Mouse (Mus musculus) kidney, adult 8-10 months (tissue): ENCODE data around the gene Snip1.

Experiments used
- DNase-seq, 2 experiments: peaks; one replicate each; pipeline ENCODE4 v3.0.0; 2022

Gene Snip1

GRCm38 (mm10) chr4:125066490-125067370 is at the start of gene Snip1:
Gene Snip1, plus strand, starts transcription at chr4:125066672.
- peak; percentile 94 to 96 for DNase-seq

- DNase-seq = no peak
These were observed 49.0 kb upstream of the Snip1 start for GRCm38 (mm10) chr4:125017431-125017830.

- no peak for DNase-seq
These were observed 45.5 kb upstream of the Snip1 start for GRCm38 (mm10) chr4:125020780-125021538.

GRCm38 (mm10) chr4:125029891-125030614 is 36.4 kb upstream of the Snip1 start:
- DNase-seq = peak; percentile 93 to 96

DNA sequence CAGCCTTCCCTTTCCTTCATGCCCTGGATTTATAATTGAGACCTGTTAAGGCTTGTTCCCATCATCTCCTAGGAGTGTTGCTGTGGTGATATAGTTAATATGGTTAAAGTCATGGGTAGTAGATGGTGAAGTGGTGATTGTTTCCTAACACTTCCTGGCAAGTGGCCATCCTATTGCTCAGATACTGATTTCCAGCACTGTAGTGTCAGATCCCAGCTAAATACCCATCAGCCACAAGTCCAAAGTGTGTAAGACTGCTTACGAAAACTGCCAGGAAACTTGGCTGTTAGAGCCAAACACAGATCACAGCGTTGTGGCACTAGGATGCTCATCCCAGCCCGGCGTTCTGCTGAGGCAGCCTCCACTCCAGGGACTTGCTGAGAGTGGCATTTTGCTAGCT is 32.1 kb upstream of the Snip1 start:
- no peak for DNase-seq

GRCm38 (mm10) chr4:125044454-125044853 is 22.0 kb upstream of the Snip1 start:
- no peak for DNase-seq

GRCm38 (mm10) chr4:125055385-125055784 is 11.1 kb upstream of the Snip1 start:
- no peak for DNase-seq

GRCm38 (mm10) chr4:125056476-125056875 is 10.0 kb upstream of the Snip1 start:
- DNase-seq = no peak

DNA sequence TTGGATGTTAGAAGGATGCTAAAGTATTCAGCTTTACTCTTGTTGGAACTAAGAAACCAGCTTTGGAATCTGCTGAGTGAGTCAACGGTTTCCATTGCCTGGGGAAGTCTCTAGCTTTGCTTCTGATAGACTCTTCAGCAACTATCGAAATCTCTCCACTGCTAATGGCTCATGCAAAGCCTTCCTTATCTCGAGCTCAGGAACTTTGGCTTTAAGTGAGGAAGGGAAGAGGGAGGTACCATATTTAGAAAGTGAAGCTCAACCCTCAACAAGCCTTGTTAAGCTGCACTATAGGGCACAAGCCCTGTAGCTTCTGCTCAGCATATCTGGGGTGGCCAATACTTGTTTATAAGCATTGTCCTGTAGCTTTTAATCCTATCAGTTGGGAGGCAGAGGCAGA is 9.2 kb upstream of the Snip1 start:
- no peak for DNase-seq

- no peak for DNase-seq
These were observed 8.4 kb upstream of the Snip1 start for GRCm38 (mm10) chr4:125058033-125058432.

- peak in 1 of 2 experiments; percentile 61 for DNase-seq
These were observed 7.4 kb upstream of the Snip1 start for GRCm38 (mm10) chr4:125059025-125059424.

DNA sequence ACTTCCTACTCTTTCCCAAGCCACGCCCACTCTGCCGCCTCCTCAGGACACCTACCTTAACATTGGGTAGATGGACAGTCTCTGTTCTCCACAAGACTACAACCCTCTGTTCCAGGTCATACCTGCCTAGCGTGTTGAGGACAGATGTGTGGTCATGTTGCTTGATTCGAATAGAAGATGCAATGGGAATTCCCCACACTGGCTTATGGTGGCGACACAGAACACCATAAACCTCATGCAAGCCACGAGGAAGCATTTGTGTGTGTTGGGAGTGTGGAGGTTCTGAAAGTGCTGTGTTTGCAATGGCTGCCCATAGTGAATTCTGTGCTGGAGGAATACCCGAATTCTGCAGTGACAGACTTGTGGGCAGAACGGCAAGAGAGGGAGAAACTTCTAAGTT is 2.6 kb upstream of the Snip1 start:
- DNase-seq = no peak

- peak; percentile 61 to 67 for DNase-seq
These were observed 760 bp upstream of the Snip1 start, which contains the start of gene Dnali1 for GRCm38 (mm10) chr4:125065517-125066307. Gene Dnali1, minus strand, starts transcription at chr4:125065703.

DNA sequence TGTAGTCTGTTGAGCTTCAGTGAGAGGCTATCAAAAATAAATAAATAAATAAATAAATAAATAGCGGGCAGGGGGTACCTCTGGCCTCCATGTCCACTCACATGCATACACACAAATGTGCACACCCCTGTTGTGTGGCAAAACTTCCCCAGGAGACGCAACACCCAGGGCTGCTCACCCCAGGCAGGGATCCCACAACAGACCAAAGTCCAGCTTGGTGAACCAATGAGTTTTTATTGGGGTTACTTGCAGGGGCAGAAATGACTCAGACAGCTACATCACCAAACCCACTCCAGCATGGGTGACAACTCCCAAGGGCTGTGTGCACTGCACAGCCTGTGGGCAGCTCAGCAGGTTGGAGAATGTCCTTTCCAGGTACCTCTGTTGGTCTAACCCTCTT is 11.2 kb downstream of the Snip1 start:
- no peak for DNase-seq

DNA sequence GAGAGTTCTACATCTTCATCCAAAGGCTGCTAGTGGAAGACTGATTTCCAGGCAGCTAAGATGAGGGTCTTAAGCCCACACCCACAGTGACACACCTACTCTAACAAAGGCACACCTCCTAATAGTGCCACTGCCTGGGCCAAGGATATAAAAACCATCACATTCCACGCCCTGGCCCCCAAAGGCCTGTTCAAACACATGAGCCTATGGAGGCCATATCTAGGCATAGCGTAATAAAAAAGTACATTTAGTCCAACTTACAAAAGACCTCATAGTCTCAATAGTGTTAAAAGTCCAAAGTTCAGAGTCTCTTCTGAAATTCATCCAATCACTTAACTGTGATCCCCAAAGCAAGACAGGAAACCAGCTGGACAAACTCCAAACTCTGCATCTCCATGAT is 12.2 kb downstream of the Snip1 start:
- DNase-seq = no peak

GRCm38 (mm10) chr4:125084403-125085345 is 18.2 kb downstream of the Snip1 start, which contains the start of gene Meaf6:
Gene Meaf6, plus strand, starts transcription at chr4:125085134.
- peak; percentile 83 to 89 for DNase-seq

DNA sequence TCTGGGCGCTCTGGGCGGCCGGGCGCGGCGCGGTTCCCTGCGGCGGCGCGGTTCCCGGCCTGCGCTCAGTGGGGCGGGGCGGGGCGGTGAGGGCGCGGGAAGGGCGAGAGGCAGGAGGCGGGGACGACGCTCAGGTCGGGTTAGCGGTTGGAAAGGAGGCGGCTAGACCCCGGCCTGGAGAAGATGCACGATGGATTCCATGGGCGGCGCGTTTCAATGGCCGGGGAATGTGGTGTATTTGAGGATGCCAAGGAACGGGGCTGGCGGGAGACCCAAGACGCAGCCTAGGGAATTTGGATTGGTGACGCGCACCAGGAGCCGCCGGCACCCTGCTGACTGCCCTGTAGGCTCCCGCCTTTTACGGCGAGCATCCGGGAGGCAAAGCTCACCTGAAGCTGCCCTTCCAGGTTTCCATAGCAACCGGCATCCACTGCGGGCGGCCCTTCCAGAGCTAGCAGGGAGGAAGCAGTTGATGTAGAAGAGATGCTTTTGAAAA is 18.9 kb downstream of the Snip1 start:
- DNase-seq = peak; percentile 51 to 74

GRCm38 (mm10) chr4:125093031-125093430 is 26.6 kb downstream of the Snip1 start:
- no peak for DNase-seq

- DNase-seq = no peak
These were observed 29.6 kb downstream of the Snip1 start for GRCm38 (mm10) chr4:125096066-125096465.

- no peak for DNase-seq
These were observed 30.9 kb downstream of the Snip1 start for GRCm38 (mm10) chr4:125097412-125097811.

- DNase-seq = peak; percentile 57 to 86
These were observed 33.0 kb downstream of the Snip1 start for GRCm38 (mm10) chr4:125099458-125099857.
